Mouse (Mus musculus) inflammation-experienced regulatory T-cells, adult 6 months (primary cell): Measurements from ENCODE around the gene Mettl23. TPM values are rescaled to one million over a fixed set of nuclear protein-coding genes. Genes with fewer than 3 reads are reported as not detected.
A peak's percentile ranks its signal among the peaks of the same experiment; 100 is the strongest.
"Not testable (repeated sequence)": the region's sequence is repeated elsewhere in the genome, so short reads cannot be mapped to it uniquely, and the experiment has no call there.

ENCODE experiments used
- ATAC-seq: one replicate; pipeline ENCODE4 v1.8.0; 2017
- polyA plus RNA-seq, 3 experiments: library from polyadenylated mRNA; unstranded; fragments of 100-300 nt; shearing (Covaris generic); gene quantifications; one replicate each; pipeline ENCODE4 v1.2.1; 2017

Gene Mettl23
- polyA plus RNA-seq, 3 experiments from 2014 or later: 121 to 151 (median 145) TPM

- no peak for ATAC-seq
Measured at GRCm38 (mm10) chr11:116819932-116820593, 23.0 kb upstream of the Mettl23 start.

DNA sequence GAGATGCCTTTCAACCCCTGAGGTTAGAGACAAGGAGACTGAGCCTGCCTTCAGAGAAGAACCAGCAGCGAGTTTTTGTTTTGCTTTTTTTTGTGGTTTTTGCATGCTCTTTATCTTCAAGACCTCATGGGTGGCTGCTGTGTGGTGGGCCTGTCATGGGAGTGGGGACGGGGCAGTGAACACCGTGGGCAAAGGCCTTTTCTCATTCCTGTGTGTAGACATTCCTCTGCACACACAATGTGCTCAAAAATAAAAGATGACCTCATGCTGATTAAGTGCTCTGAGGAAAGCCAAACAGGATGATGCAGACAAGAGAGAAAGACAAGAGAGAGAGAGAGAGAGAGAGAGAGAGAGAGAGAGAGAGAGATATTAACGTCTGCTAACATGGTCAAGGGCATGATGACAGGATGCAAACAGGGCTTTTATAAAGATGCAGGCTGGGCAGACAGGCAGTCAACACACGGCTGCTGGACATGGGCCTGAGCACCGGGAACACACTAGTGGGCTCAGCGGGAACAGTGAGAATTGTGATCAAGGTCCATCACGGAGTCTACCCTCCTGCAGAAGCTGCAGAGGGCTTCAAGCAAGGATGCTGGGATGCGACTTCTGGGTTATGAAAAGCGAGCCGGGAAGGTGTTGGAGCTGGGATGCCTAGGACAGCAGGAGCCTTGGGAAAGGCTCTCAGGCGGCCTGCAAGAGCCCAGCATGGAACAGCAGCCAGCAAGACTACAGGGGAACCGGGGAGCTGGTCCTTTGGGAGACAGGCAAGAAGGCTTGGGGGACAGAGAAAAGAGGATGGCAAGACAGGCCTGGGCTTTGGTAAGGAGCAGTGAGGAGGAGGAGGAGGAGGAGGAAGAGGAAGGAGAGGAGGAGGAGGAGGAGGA is 21.8 kb upstream of the Mettl23 start:
- ATAC-seq: no peak

GRCm38 (mm10) chr11:116822215-116822614 is 20.9 kb upstream of the Mettl23 start:
- no peak for ATAC-seq

GRCm38 (mm10) chr11:116822626-116823025 is 20.5 kb upstream of the Mettl23 start:
- ATAC-seq: no peak

- ATAC-seq: no peak
Measured at GRCm38 (mm10) chr11:116823255-116823654, 19.8 kb upstream of the Mettl23 start.

GRCm38 (mm10) chr11:116823885-116824284 is 19.2 kb upstream of the Mettl23 start:
- not testable (repeated sequence) for ATAC-seq

- ATAC-seq: no peak
Measured at GRCm38 (mm10) chr11:116825230-116825629, 17.8 kb upstream of the Mettl23 start.

- ATAC-seq: no peak
Measured at GRCm38 (mm10) chr11:116826550-116827504, 16.3 kb upstream of the Mettl23 start.

DNA sequence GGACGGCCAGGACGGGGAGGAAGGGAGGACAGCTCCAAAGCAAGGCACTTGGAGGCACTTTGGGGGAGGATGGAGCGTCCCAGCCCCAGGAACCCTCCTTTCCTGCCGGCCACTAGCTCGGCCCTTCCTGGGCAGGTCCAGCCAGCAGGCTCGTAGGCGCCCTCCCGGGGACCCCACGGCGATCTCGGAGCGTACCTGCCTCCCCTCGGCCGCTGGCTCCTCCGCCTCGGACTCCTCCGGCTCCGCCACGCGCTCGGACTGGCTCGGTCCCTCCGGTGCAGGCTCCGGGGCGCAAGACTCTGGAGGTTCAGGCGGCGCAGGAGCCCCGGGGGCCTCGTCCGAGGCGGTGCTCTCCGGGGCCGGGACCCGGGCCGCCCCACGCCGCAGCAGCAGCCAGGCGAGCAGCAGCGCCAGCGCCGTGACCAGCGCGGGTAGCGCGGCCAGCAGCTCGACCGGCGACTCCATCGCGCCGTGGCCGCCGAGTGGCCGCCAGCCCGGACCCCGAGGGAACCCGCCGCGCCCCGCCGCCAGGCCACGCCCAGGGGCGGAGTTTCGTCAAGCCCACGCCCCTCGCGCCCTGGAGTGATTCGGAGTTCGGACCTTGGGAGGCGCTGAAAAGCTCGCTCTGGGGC is 15.4 kb upstream of the Mettl23 start, which contains the start of gene Mxra7:
TSS of gene Mxra7 (minus strand) at position 513 of the 632 bp plus-strand sequence.
- no peak for ATAC-seq

DNA sequence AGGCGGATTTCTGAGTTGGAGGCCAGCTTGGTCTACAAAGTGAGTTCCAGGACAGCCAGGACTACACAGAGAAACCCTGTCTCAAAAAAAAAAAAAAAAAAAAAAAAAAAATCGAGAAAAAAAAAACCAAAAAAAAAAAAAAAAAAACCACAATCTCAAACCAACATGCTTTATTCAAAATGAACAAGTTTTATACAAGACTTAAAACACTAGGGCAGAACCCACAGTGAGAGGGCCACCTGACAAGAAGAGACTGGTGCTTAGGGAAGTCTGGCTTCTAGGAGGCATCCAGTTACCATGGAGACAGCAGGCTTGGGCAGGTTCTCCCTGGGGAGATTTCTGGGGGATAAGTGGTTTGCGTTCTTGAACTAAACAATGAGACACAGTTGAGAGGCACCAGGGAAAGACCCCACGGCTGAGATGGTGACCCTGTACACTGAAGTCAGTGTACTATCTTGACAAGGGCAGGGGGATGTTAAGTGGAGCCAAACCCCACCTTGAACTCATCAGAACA is 10.8 kb upstream of the Mettl23 start:
- no peak for ATAC-seq

- no peak for ATAC-seq
Measured at GRCm38 (mm10) chr11:116834954-116835353, 8.1 kb upstream of the Mettl23 start.

GRCm38 (mm10) chr11:116836283-116836682 is 6.8 kb upstream of the Mettl23 start:
- no peak for ATAC-seq

DNA sequence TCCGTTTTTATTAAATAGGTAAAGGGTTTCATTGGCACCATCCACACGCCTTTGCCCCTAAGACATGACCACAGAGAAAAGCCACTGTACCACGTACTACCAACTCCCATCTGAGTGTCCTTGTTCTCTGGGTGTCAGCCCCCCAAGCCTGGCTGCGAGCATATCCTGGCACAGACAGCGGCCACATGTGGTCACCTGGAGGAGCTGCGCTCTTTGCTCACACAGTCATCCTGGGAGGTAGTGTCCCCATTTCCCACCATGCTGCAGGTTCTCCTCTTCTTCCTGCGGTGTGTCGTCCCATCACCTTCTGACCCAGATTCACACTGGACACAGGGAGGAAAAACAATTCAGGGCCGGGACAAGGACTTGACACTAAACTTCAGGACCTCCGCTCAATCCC is 5.6 kb upstream of the Mettl23 start:
- ATAC-seq: no peak

- ATAC-seq: no peak
Measured at GRCm38 (mm10) chr11:116838936-116839335, 4.1 kb upstream of the Mettl23 start.

GRCm38 (mm10) chr11:116839601-116840000 is 3.5 kb upstream of the Mettl23 start:
- no peak for ATAC-seq

DNA sequence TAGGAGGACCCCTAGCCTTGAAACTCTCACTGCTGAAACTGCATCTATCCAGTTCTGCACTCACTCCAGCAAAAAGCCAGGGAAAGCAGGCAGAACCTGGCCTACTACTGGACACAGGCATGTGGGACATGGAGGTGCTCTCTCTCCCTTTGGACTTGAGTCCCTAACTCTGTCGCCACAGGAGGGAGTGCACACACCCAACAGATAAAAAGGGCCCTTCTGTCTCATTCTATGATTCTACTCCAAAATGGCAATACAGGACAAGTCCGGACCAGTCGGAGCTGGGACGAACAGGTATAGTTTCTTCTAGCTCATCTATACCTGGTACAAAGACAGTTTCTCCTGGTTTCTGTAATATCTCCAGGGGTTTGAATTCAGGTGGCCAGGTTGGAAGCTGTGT is 2.3 kb upstream of the Mettl23 start:
- ATAC-seq: no peak

GRCm38 (mm10) chr11:116842531-116843260 is 382 bp upstream of the Mettl23 start:
- peak; percentile 58 for ATAC-seq

GRCm38 (mm10) chr11:116846593-116847181 is 3.6 kb downstream of the Mettl23 start:
- ATAC-seq: no peak

GRCm38 (mm10) chr11:116847187-116848085 is 4.4 kb downstream of the Mettl23 start:
- ATAC-seq: no peak
